Mouse (Mus musculus) liver, embryonic 11.5 days (tissue): ENCODE measurements around the gene Olfr1054. TPM values are rescaled to one million over a fixed set of nuclear protein-coding genes. Genes with fewer than 3 reads are reported as not detected.

ENCODE experiments used
- polyA plus RNA-seq: library from polyadenylated mRNA; unstranded; fragments of >200 nt; fragmentation: Nextera tagmentation; extraction: Ambion mirVana; gene quantifications from 2 replicates; pipeline ENCODE4 v1.2.1, GENCODE M21; 2014

Olfr1054 gene
- polyA plus RNA-seq, 1 experiment from 2014 or later: not detected

Other genes with a start within 250 kb of the Olfr1054 start
- not detected in 2 replicates for gene Olfr1037, start 248.0 kb downstream of the Olfr1054 start, polyA plus RNA-seq
- not detected in 2 replicates for gene Olfr1039, start 199.5 kb downstream of the Olfr1054 start, polyA plus RNA-seq
- not detected in 2 replicates for gene Olfr1040, start 188.7 kb downstream of the Olfr1054 start, polyA plus RNA-seq
- not detected in 2 replicates for gene Olfr1042, start 173.6 kb downstream of the Olfr1054 start, polyA plus RNA-seq
- not detected in 2 replicates for gene Olfr1043, start 167.9 kb downstream of the Olfr1054 start, polyA plus RNA-seq
- not detected in 2 replicates for gene Olfr1044, start 157.6 kb downstream of the Olfr1054 start, polyA plus RNA-seq
- gene Olfr52, start 149.8 kb downstream of the Olfr1054 start, polyA plus RNA-seq: not detected in 2 replicates
- not detected in 2 replicates for gene Olfr1045, start 132.4 kb downstream of the Olfr1054 start, polyA plus RNA-seq
- not detected in 2 replicates for gene Olfr1046, start 116.1 kb downstream of the Olfr1054 start, polyA plus RNA-seq
- not detected in 2 replicates for gene Olfr1047, start 104.0 kb downstream of the Olfr1054 start, polyA plus RNA-seq
- gene Olfr1048, start 95.1 kb downstream of the Olfr1054 start, polyA plus RNA-seq: not detected in 2 replicates
- not detected in 2 replicates for gene Olfr1049, start 77.1 kb downstream of the Olfr1054 start, polyA plus RNA-seq
- not detected in 2 replicates for gene Olfr1051, start 56.3 kb downstream of the Olfr1054 start, polyA plus RNA-seq
- not detected in 2 replicates for gene Olfr1052, start 43.0 kb downstream of the Olfr1054 start, polyA plus RNA-seq
- not detected in 2 replicates for gene Olfr1053, start 20.1 kb downstream of the Olfr1054 start, polyA plus RNA-seq
- not detected in 2 replicates for gene Olfr1055, start 14.9 kb upstream of the Olfr1054 start, polyA plus RNA-seq
- not detected in 2 replicates for gene Olfr1056, start 27.0 kb upstream of the Olfr1054 start, polyA plus RNA-seq
- gene Olfr1057, start 43.0 kb upstream of the Olfr1054 start, polyA plus RNA-seq: not detected in 2 replicates
- not detected in 2 replicates for gene Olfr1058, start 53.1 kb upstream of the Olfr1054 start, polyA plus RNA-seq
- gene Olfr1061, start 78.6 kb upstream of the Olfr1054 start, polyA plus RNA-seq: not detected in 2 replicates
- not detected in 2 replicates for gene Olfr1062, start 91.3 kb upstream of the Olfr1054 start, polyA plus RNA-seq
- gene Olfr1065, start 115.2 kb upstream of the Olfr1054 start, polyA plus RNA-seq: not detected in 2 replicates
- not detected in 2 replicates for gene Olfr1066, start 120.8 kb upstream of the Olfr1054 start, polyA plus RNA-seq
- gene Olfr228, start 152.0 kb upstream of the Olfr1054 start, polyA plus RNA-seq: not detected in 2 replicates
- gene Olfr1076, start 173.0 kb upstream of the Olfr1054 start, polyA plus RNA-seq: not detected in 2 replicates
- not detected in 2 replicates for gene Olfr1079, start 207.0 kb upstream of the Olfr1054 start, polyA plus RNA-seq
- gene Olfr1080, start 222.8 kb upstream of the Olfr1054 start, polyA plus RNA-seq: not detected in 2 replicates